Mouse (Mus musculus) MEL (cell line): ENCODE data around the gene Hmgb2. TPM values are rescaled to one million over a fixed set of nuclear protein-coding genes. Genes with fewer than 3 reads are reported as not detected.

Experiments used
- DNase-seq: peaks from one replicate; pipeline ENCODE4 v3.0.0; 2011; ENCODE audit warnings: low read depth, low spot score
- H3K27ac ChIP-seq: 2 replicates; pipeline ENCODE4 v1.5.1; 2012; ENCODE audit warnings: low read depth, mild to moderate bottlenecking, control low read depth, low read length, moderate library complexity; ENCODE audit not compliant: control insufficient read depth
- H3K27me3 ChIP-seq, 2 experiments: fragments of 150-350 bp in 1 of 2; sonication (generic) in 1 of 2; 2 replicates each; pipeline ENCODE4 v1.6.1; 2012; ENCODE audit warnings: low read length in 2 of 2, mild to moderate bottlenecking in 2 of 2, improper control_type of control experiment in 1 of 2, moderate library complexity in 1 of 2; ENCODE audit not compliant: insufficient read depth in 2 of 2, control insufficient read depth in 1 of 2
- H3K36me3 ChIP-seq, 2 experiments: 2 replicates each; pipeline ENCODE4 v1.6.1; 2012 to 2014; ENCODE audit warnings: low read length in 2 of 2, improper control_type of control experiment in 1 of 2, inconsistent platforms in 1 of 2, mild to moderate bottlenecking in 1 of 2; ENCODE audit not compliant: insufficient read depth in 2 of 2, control insufficient read depth in 1 of 2
- H3K4me1 ChIP-seq, 2 experiments: fragments of 150-350 bp in 1 of 2; sonication (generic) in 1 of 2; 2 replicates each; pipeline ENCODE4 v1.6.1; 2012; ENCODE audit warnings: low read length in 2 of 2, improper control_type of control experiment in 1 of 2, mild to moderate bottlenecking in 1 of 2; ENCODE audit not compliant: insufficient read depth in 2 of 2, control insufficient read depth in 1 of 2
- H3K4me3 ChIP-seq, 2 experiments: fragments of 150-350 bp in 1 of 2; sonication (generic) in 1 of 2; 2 replicates each; pipeline ENCODE4 v1.5.1; 2012; ENCODE audit warnings: low read depth in 2 of 2, low read length in 2 of 2, mild to moderate bottlenecking in 2 of 2, moderate library complexity in 2 of 2, control low read depth in 1 of 2, improper control_type of control experiment in 1 of 2; ENCODE audit not compliant: control insufficient read depth in 1 of 2, insufficient read depth in 1 of 2
- H3K79me2 ChIP-seq: 2 replicates; pipeline ENCODE4 v1.6.1; 2012; ENCODE audit warnings: mild to moderate bottlenecking, low read length, moderate library complexity; ENCODE audit not compliant: control insufficient read depth, poor library complexity, insufficient read depth
- H3K9ac ChIP-seq: 2 replicates; pipeline ENCODE4 v1.6.1; 2012; ENCODE audit warnings: low read depth, mild to moderate bottlenecking, control low read depth, low read length, moderate library complexity; ENCODE audit not compliant: control insufficient read depth, poor library complexity, severe bottlenecking
- H3K9me3 ChIP-seq: fragments of 150-350 bp; sonication (generic); replicated peaks from 2 replicates; pipeline ENCODE4 v1.6.1; 2012; ENCODE audit warnings: mild to moderate bottlenecking, low read length, improper control_type of control experiment, moderate library complexity; ENCODE audit not compliant: insufficient read depth
- CHD2 ChIP-seq: IDR thresholded peaks from 2 replicates; pipeline ENCODE4 v1.6.1; 2011; ENCODE audit warnings: low read length, improper control_type of control experiment
- ELF1 ChIP-seq: IDR thresholded peaks from 2 replicates; pipeline ENCODE4 v1.6.1; 2014; ENCODE audit warnings: low read depth, mild to moderate bottlenecking, inconsistent platforms, low read length, improper control_type of control experiment, moderate library complexity
- EP300 ChIP-seq, 2 experiments: IDR thresholded peaks; 2 replicates each; pipeline ENCODE4 v1.6.1; 2011; ENCODE audit warnings: improper control_type of control experiment in 2 of 2, low read length in 2 of 2, low read depth in 1 of 2, mild to moderate bottlenecking in 1 of 2
- JUND ChIP-seq: IDR thresholded peaks from 2 replicates; pipeline ENCODE4 v1.6.1; 2011; ENCODE audit warnings: low read depth, mild to moderate bottlenecking, improper control_type of control experiment, low read length
- MAFK ChIP-seq: IDR thresholded peaks from 2 replicates; pipeline ENCODE4 v1.6.1; 2011; ENCODE audit warnings: low read depth, mild to moderate bottlenecking, low read length, improper control_type of control experiment, borderline replicate concordance
- MEF2A ChIP-seq: IDR thresholded peaks from 2 replicates; pipeline ENCODE4 v1.6.1; 2014; ENCODE audit warnings: low read depth, mild to moderate bottlenecking, inconsistent platforms, low read length, improper control_type of control experiment; ENCODE audit not compliant: poor library complexity, insufficient replicate concordance, severe bottlenecking; ENCODE audit errors: extremely low read depth
- MYB ChIP-seq: IDR thresholded peaks from 2 replicates; pipeline ENCODE4 v1.6.1; 2011; ENCODE audit warnings: mild to moderate bottlenecking, low read depth, low read length, improper control_type of control experiment
- NELFE ChIP-seq: IDR thresholded peaks from 2 replicates; pipeline ENCODE4 v1.6.1; 2011; ENCODE audit warnings: low read depth, low read length, improper control_type of control experiment
- NRF1 ChIP-seq: IDR thresholded peaks from 2 replicates; pipeline ENCODE4 v1.6.1; 2014; ENCODE audit warnings: low read depth, mild to moderate bottlenecking, inconsistent platforms, low read length, improper control_type of control experiment, moderate library complexity; ENCODE audit not compliant: poor library complexity, insufficient read depth, severe bottlenecking
- RAD21 ChIP-seq: IDR thresholded peaks from 2 replicates; pipeline ENCODE4 v1.6.1; 2011; ENCODE audit warnings: mild to moderate bottlenecking, low read depth, low read length, improper control_type of control experiment
- USF1 ChIP-seq: IDR thresholded peaks from 2 replicates; pipeline ENCODE4 v1.6.1; 2014; ENCODE audit warnings: low read depth, mild to moderate bottlenecking, inconsistent platforms, low read length, improper control_type of control experiment, moderate library complexity
- ZC3H11A ChIP-seq: IDR thresholded peaks from 2 replicates; pipeline ENCODE4 v1.6.1; 2012; ENCODE audit warnings: low read depth, mild to moderate bottlenecking, inconsistent platforms, low read length, improper control_type of control experiment
- ZKSCAN1 ChIP-seq: IDR thresholded peaks from 2 replicates; pipeline ENCODE4 v1.6.1; 2012; ENCODE audit warnings: low read depth, mild to moderate bottlenecking, inconsistent platforms, low read length, improper control_type of control experiment, moderate library complexity
- ZNF384 ChIP-seq: IDR thresholded peaks from 2 replicates; pipeline ENCODE4 v1.6.1; 2012; ENCODE audit warnings: low read depth, mild to moderate bottlenecking, inconsistent platforms, low read length, improper control_type of control experiment
- polyA plus RNA-seq, 2 experiments: library from polyadenylated mRNA; stranded (reverse) in 1 of 2; unstranded in 1 of 2; fragments of >175 nt in 1 of 2; fragments of >200 nt in 1 of 2; gene quantifications; 2 replicates each; pipeline versions ENCODE4 v1.2.1 to v1.2.4; 2012; ENCODE audit warnings: low replicate concordance in 2 of 2, low read depth in 1 of 2; ENCODE audit not compliant: insufficient read length in 2 of 2, insufficient read depth in 1 of 2, missing spikeins in 1 of 2
- total RNA-seq: library from RNA; depleted of rRNA; stranded (reverse); fragments of 300-350 nt; gene quantifications from 2 replicates; pipeline ENCODE4 v1.2.3, GENCODE M21; 2012

Gene Hmgb2
- total and polyA plus RNA-seq, 3 experiments, result 126 to 399 (median 220) TPM

DNA sequence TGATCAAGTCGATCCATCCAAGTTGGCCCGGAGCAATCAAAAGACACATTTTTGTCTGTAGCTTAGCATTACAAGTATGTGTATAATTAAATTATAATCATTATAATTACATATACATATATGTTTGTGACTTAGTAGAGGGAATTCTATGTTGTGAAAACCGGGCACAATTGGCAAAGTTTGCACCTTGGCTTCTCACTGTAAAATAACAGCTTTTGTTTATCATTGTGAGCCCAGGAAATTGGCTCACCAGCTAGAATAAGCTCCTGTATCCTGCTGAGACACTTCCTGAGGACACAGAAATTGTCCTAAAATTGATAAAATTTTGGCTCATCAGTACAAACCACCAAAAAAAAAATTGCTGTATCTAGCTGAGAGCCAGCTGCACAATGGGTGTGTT, 34.7 kb downstream of the Hmgb2 start:
- no peak overlapping the region for H3K27ac ChIP-seq
- no peak for DNase-seq
- H3K4me3 ChIP-seq, result no peak overlapping the region
- H3K9ac ChIP-seq, result no peak overlapping the region
- H3K79me2 ChIP-seq, result no peaks in the 10 kb centered on the region
- TF ChIP-seq ZC3H11A (no peak), EP300 (IDR thresholded peaks at IDR 0.05; ENCODE audit: low read depth in 1 of 2, low read length in 2 of 2) (peak in 1 of 2 experiments; percentile 21; a peak in 1 of 4 replicates), NELFE (no peak), USF1 (no peak), MYB (no peak), MEF2A (no peak)
- H3K27me3 ChIP-seq, result no peaks in the 10 kb centered on the region
- H3K4me1 ChIP-seq, result peaks cover 2 to 6% of the 10 kb centered on the region in 2 experiments; a peak in 3 of 4 replicates
- no peaks in the 10 kb centered on the region for H3K9me3 ChIP-seq
- peaks cover 0 to 10% of the 10 kb centered on the region in 2 experiments; a peak in 3 of 4 replicates for H3K36me3 ChIP-seq

DNA sequence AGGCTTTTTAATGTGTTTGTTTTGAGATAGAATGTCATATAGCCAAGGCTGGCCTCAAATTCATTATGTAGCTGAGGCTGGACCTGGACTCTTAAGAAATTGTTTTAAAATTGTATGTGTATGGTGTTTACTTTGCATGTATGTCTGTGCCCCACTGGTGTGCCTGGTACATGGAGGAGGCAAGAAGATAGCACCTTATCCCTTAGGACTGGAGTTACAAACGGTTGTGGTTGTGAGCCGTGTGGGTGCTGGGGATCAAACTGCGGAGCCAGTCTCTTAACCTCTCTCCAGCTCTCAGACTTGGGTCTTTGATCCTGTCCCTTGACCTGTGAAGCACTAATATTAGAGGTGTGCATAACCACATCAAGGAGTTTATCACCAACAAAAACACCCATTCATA, 35.1 kb downstream of the Hmgb2 start:
- H3K27ac ChIP-seq, result no peak overlapping the region
- H3K79me2 ChIP-seq, result no peaks in the 10 kb centered on the region
- TF ChIP-seq MEF2A (no peak), NRF1 (no peak), RAD21 (no peak), ZKSCAN1 (no peak), CHD2 (no peak), USF1 (no peak)
- DNase-seq, result no peak
- no peak overlapping the region for H3K4me3 ChIP-seq
- H3K9me3 ChIP-seq, result no peaks in the 10 kb centered on the region
- H3K36me3 ChIP-seq, result peaks cover 0 to 13% of the 10 kb centered on the region in 2 experiments; a peak in 3 of 4 replicates
- H3K4me1 ChIP-seq, result peaks cover 5 to 10% of the 10 kb centered on the region in 2 experiments
- H3K9ac ChIP-seq, result no peak overlapping the region
- no peaks in the 10 kb centered on the region for H3K27me3 ChIP-seq

DNA sequence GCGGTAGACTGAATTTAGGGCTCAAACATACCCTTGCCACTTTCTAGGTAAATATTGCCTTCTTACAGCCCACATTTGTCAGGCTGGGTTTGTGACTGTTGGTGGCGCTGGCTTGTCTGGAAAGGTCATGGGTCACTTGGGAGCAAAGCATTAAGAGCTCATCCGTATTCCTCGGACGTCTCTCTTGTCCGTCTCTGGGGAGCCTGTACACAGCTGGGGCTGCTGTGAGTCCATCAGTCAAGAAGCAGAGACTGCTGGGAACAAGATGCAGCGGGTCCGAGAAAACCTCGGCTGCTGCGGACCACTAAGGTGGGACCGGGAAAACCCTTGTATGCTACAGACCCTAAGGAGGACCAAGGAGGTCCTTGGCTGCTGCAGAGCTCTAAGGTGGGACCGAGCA, 35.9 kb downstream of the Hmgb2 start:
- Histone ChIP-seq H3K9me3 (no peaks in the 10 kb centered on the region), H3K4me3 (no peak overlapping the region), H3K27me3 (no peaks in the 10 kb centered on the region), H3K36me3 (peaks cover 0 to 16% of the 10 kb centered on the region in 2 experiments; a peak in 3 of 4 replicates), H3K27ac (no peak overlapping the region), H3K79me2 (no peaks in the 10 kb centered on the region), H3K4me1 (peaks cover 8 to 11% of the 10 kb centered on the region in 2 experiments), H3K9ac (no peak overlapping the region)
- no peak for DNase-seq
- no peak for TF ChIP-seq MAFK
- TF ChIP-seq ELF1, result no peak
- TF ChIP-seq JUND, result no peak
- no peak for TF ChIP-seq ZC3H11A
- no peak for TF ChIP-seq ZNF384
